9 mouse cellular contexts compared by ENCODE assay signal in genomic region chr15:102517631-102517975, GRCm38 (mm10). TPM values are rescaled to one million over a fixed set of nuclear protein-coding genes. Genes with fewer than 3 reads are reported as not detected.
DNase-seq lines count a peak whose midpoint lies in the region; ATAC-seq and TF ChIP-seq lines count a peak whose summit lies in the region.
"Had no signal": no experiment of that assay in that cellular context is flagged by ENCODE, and none has a peak within 500 bp of the region (broad histone marks: within the 10 kb centered on the region; RNA-seq: fewer than 3 reads in every experiment).

No protein-coding gene starts in this region.

- peaks cover 5% of the 10 kb centered on the region; the same call in 1 of the 2 replicates for H3K36me3 ChIP-seq in heart, embryonic 11.5 days (ENCODE audit: control insufficient read depth, insufficient read depth, low read length)
- peaks cover 17 to 25% of the 10 kb centered on the region in 2 experiments for H3K36me3 ChIP-seq in CH12.LX (replicated peaks in 1 of 2; ENCODE audit: control insufficient read depth in 1 of 2, insufficient read depth in 1 of 2, low read length in 1 of 2)
- peaks cover 17% of the 10 kb centered on the region for H3K36me3 ChIP-seq in forebrain, embryonic 14.5 days (ENCODE audit: control insufficient read depth, insufficient read depth, low read length)
- peaks cover 20% of the 10 kb centered on the region for H3K36me3 ChIP-seq in liver, embryonic 15.5 days (replicated peaks)

- TF ChIP-seq RAD21 in CH12.LX (IDR thresholded peaks at IDR 0.05; ENCODE audit: low read depth, low read length): no peak

- H3K27me3 ChIP-seq in heart, embryonic 11.5 days (ENCODE audit: control insufficient read depth, insufficient read depth, low read length): no peaks in the 10 kb centered on the region
- H3K27me3 ChIP-seq in CH12.LX (replicated peaks): peaks cover 3% of the 10 kb centered on the region
- no peaks in the 10 kb centered on the region for H3K27me3 ChIP-seq in forebrain, embryonic 14.5 days (replicated peaks; ENCODE audit: control insufficient read depth, insufficient read depth, low read length)
- H3K27me3 ChIP-seq in liver, embryonic 15.5 days: peaks cover 16% of the 10 kb centered on the region

- dilution Hi-C loops in CH12.LX (cut with MboI; ENCODE audit: extremely low pct_ligation_motif_present, extremely low pct_unique_long_range_greater_than_20kb, low sequenced_read_pairs): no loop called here

- 0% methylated on average over 10 of the region's 10 CpGs for WGBS in heart, embryonic 11.5 days (ENCODE audit: insufficient replicate concordance)
- WGBS in forebrain, embryonic 14.5 days: under 1% methylated on average over 10 of the region's 10 CpGs
- WGBS in liver, embryonic 15.5 days (ENCODE audit: insufficient replicate concordance): under 1% methylated on average over 10 of the region's 10 CpGs

- no peak for DNase-seq in heart, adult 18-20 months
- no peak for DNase-seq in CH12.LX (ENCODE audit: extremely low read depth)
- no peak for DNase-seq in forebrain, embryonic 14.5 days (ENCODE audit: low spot score)
- no peak for DNase-seq in right cerebral cortex, postnatal 4 days
- DNase-seq in spleen, adult 18-20 months: no peak
- no peak for DNase-seq in thymus, postnatal 14 days

- H3K4me3 ChIP-seq in heart, embryonic 11.5 days (ENCODE audit: low read depth, low read length): peak overlapping the region; percentile 65
- H3K4me3 ChIP-seq in CH12.LX (replicated peaks in 1 of 3; ENCODE audit: low read depth in 2 of 3, low read length in 2 of 3, poor library complexity in 1 of 3): peak overlapping the region; percentile 61 to 75 (median 64)
- peak overlapping the region; percentile 75 for H3K4me3 ChIP-seq in forebrain, embryonic 14.5 days (ENCODE audit: low read depth, low read length)
- peak overlapping the region; percentile 87 for H3K4me3 ChIP-seq in liver, embryonic 15.5 days (replicated peaks)

- no peak; the same call in 1 of the 2 replicates for ATAC-seq in heart, embryonic 11.5 days (replicated peaks; ENCODE audit: insufficient number of reproducible peaks, low FRiP score, low TSS enrichment)
- no peak for ATAC-seq in forebrain, embryonic 14.5 days
- ATAC-seq in liver, embryonic 15.5 days (ENCODE audit: insufficient read depth): no peak

- H3K4me1 ChIP-seq in heart, embryonic 11.5 days (ENCODE audit: control insufficient read depth, insufficient read depth, low read length): peaks cover 25% of the 10 kb centered on the region
- H3K4me1 ChIP-seq in CH12.LX (ENCODE audit: control insufficient read depth in 1 of 2, insufficient read depth in 2 of 2): peaks cover 7 to 41% of the 10 kb centered on the region in 2 experiments
- peaks cover 16% of the 10 kb centered on the region for H3K4me1 ChIP-seq in forebrain, embryonic 14.5 days (ENCODE audit: control insufficient read depth, insufficient read depth, low read length)
- H3K4me1 ChIP-seq in liver, embryonic 15.5 days (replicated peaks): peaks cover 49% of the 10 kb centered on the region

- peak; percentile 96 for TF ChIP-seq POLR2A in CH12.LX (IDR thresholded peaks at IDR 0.05; ENCODE audit: low read depth, low read length)

- peak overlapping the region; percentile 96 for H3K27ac ChIP-seq in heart, embryonic 11.5 days (ENCODE audit: low read depth, low read length)
- 0 out of 2 replicates have a peak overlapping the region, but pooled peaks have one; percentile 11 for H3K27ac ChIP-seq in CH12.LX (ENCODE audit: insufficient read depth, low read depth)
- peak overlapping the region; percentile 87 for H3K27ac ChIP-seq in forebrain, embryonic 14.5 days (ENCODE audit: low read depth, low read length)
- peak overlapping the region; percentile 81 for H3K27ac ChIP-seq in liver, embryonic 15.5 days (replicated peaks)

- H3K9ac ChIP-seq in heart, embryonic 11.5 days (ENCODE audit: low read depth, low read length): peak overlapping the region; percentile 76
- H3K9ac ChIP-seq in CH12.LX (ENCODE audit: insufficient read depth, low read depth): peak overlapping the region; percentile 58
- H3K9ac ChIP-seq in forebrain, embryonic 14.5 days (ENCODE audit: low read length): peak overlapping the region; percentile 87; the same call in 1 of the 2 replicates
- H3K9ac ChIP-seq in liver, embryonic 15.5 days: peak overlapping the region; percentile 70

- H3K4me2 ChIP-seq in heart, embryonic 11.5 days: peak overlapping the region; percentile 80
- H3K4me2 ChIP-seq in CH12.LX (ENCODE audit: insufficient read depth, low read depth, poor library complexity, severe bottlenecking): peak overlapping the region; percentile 71
- peak overlapping the region; percentile 61 for H3K4me2 ChIP-seq in forebrain, embryonic 14.5 days (ENCODE audit: low read length)
- H3K4me2 ChIP-seq in liver, embryonic 15.5 days: peak overlapping the region; percentile 100

- H3K9me3 ChIP-seq in heart, embryonic 11.5 days (replicated peaks; ENCODE audit: control insufficient read depth, low read length): no peaks in the 10 kb centered on the region
- H3K9me3 ChIP-seq in CH12.LX (replicated peaks; ENCODE audit: low read length): no peaks in the 10 kb centered on the region
- H3K9me3 ChIP-seq in forebrain, embryonic 14.5 days (replicated peaks; ENCODE audit: control insufficient read depth, low read length): no peaks in the 10 kb centered on the region
- H3K9me3 ChIP-seq in liver, embryonic 15.5 days (replicated peaks): no peaks in the 10 kb centered on the region

- H3K79me2 ChIP-seq in CH12.LX (replicated peaks; ENCODE audit: control insufficient read depth, extremely low read depth, insufficient read depth, poor library complexity, severe bottlenecking): peaks cover 6% of the 10 kb centered on the region

- TF ChIP-seq EP300 in CH12.LX (IDR thresholded peaks at IDR 0.05; ENCODE audit: low read length): no peak

- no peak for TF ChIP-seq CTCF in CH12.LX (conservative IDR thresholded peaks at IDR 0.05 in 1 of 2, IDR thresholded peaks at IDR 0.05 in 1 of 2; ENCODE audit: low read depth in 2 of 2, low read length in 2 of 2)

- in situ Hi-C loops in CH12.LX (cut with MboI; ENCODE audit: low pct_ligation_motif_present, low pct_unique_long_range_greater_than_20kb, low sequenced_read_pairs): loop anchor here (5.0 kb wide), 1 partner anchor 50 kb away; no protein-coding TSS in a partner anchor

TF ChIP-seq in CH12.LX, 34 proteins besides CTCF, POLR2A, EP300 and RAD21 (continues in another document):
- TF ChIP-seq SMC3 (IDR thresholded peaks at IDR 0.05; ENCODE audit: low read depth, low read length) (no peak), MYC (IDR thresholded peaks at IDR 0.05; ENCODE audit: low read depth, low read length) (no peak; the same call in 1 of the 2 replicates), CHD1 (IDR thresholded peaks at IDR 0.05; ENCODE audit: low read depth, low read length) (peak; percentile 86; the same call in 1 of the 2 replicates), BHLHE40 (IDR thresholded peaks at IDR 0.05; ENCODE audit: low read depth, low read length) (no peak), NRF1 (IDR thresholded peaks at IDR 0.05; ENCODE audit: low read depth, low read length) (no peak), JUND (conservative IDR thresholded peaks at IDR 0.05; ENCODE audit: low read depth, low read length) (no peak), GABPA (IDR thresholded peaks at IDR 0.05; ENCODE audit: insufficient replicate concordance, low read depth, low read length) (no peak), ELF1 (IDR thresholded peaks at IDR 0.05; ENCODE audit: low read depth, low read length) (no peak), TBP (conservative IDR thresholded peaks at IDR 0.05; ENCODE audit: low read depth, low read length) (peak; percentile 97)

RNA-seq across cellular contexts. Expression of gene Tarbp2, which starts 0.4 kb away (rescaled TPM):
- polyA plus RNA-seq in heart, embryonic 11.5 days (2014; fragmentation: Nextera tagmentation; extraction: Ambion mirVana): 97.7 and 108 TPM in 2 replicates
- 10 to 100 TPM; 40.1 to 43.0 TPM for total RNA-seq in heart, adult 18-20 months (2021)
- total RNA-seq in CH12.LX (2012; rRNA removed): 75.6 and 95.5 TPM in 2 replicates
- 53.1 and 62.2 TPM in 2 replicates for total RNA-seq in CH12.LX (2014; rRNA removed)
- polyA plus RNA-seq in CH12.LX (2012; ENCODE audit: insufficient read length, low read depth): 105 and 136 TPM in 2 replicates
- 83.9 and 90.7 TPM in 2 replicates for polyA plus RNA-seq in forebrain, embryonic 14.5 days (2014; fragmentation: Nextera tagmentation; extraction: Ambion mirVana)
- 42.0 and 46.8 TPM in 2 replicates for polyA plus RNA-seq in liver, embryonic 15.5 days (2015; fragmentation: Nextera tagmentation; extraction: Ambion mirVana)

RNA-seq across cellular contexts. Expression of gene Map3k12, which starts 0.7 kb away (rescaled TPM):
- polyA plus RNA-seq in heart, embryonic 11.5 days (2014; fragmentation: Nextera tagmentation; extraction: Ambion mirVana): 10.0 and 10.9 TPM in 2 replicates
- total RNA-seq in heart, adult 18-20 months (2021): 1 to 10 TPM; 1.8 to 2.3 TPM
- total RNA-seq in CH12.LX (2012; rRNA removed): 2.8 and 3.0 TPM in 2 replicates
- 1.4 and 1.5 TPM in 2 replicates for total RNA-seq in CH12.LX (2014; rRNA removed)
- polyA plus RNA-seq in CH12.LX (2012; ENCODE audit: insufficient read length, low read depth): 2.3 and 3.0 TPM in 2 replicates
- 28.6 and 36.9 TPM in 2 replicates for polyA plus RNA-seq in forebrain, embryonic 14.5 days (2014; fragmentation: Nextera tagmentation; extraction: Ambion mirVana)
- 1.5 TPM in 2 replicates for polyA plus RNA-seq in liver, embryonic 15.5 days (2015; fragmentation: Nextera tagmentation; extraction: Ambion mirVana)

RNA-seq across cellular contexts. Expression of gene Npff, which starts 7.1 kb away (rescaled TPM):
- polyA plus RNA-seq in heart, embryonic 11.5 days (2014; fragmentation: Nextera tagmentation; extraction: Ambion mirVana): 0.68 and 1.2 TPM in 2 replicates
- under 1 TPM; 0.87 to 0.92 TPM for total RNA-seq in heart, adult 18-20 months (2021)
- total RNA-seq in CH12.LX (2012; rRNA removed): 0.76 and 1.0 TPM in 2 replicates
- total RNA-seq in CH12.LX (2014; rRNA removed): 0.82 and 1.1 TPM in 2 replicates
- 2.1 and 2.7 TPM in 2 replicates for polyA plus RNA-seq in CH12.LX (2012; ENCODE audit: insufficient read length, low read depth)
- 1.3 and 1.4 TPM in 2 replicates for polyA plus RNA-seq in forebrain, embryonic 14.5 days (2014; fragmentation: Nextera tagmentation; extraction: Ambion mirVana)
- 0.63 and 1.1 TPM in 2 replicates for polyA plus RNA-seq in liver, embryonic 15.5 days (2015; fragmentation: Nextera tagmentation; extraction: Ambion mirVana)

RNA-seq across cellular contexts. Expression of gene Gm10337, which starts 14.1 kb away (rescaled TPM):
- 2.7 TPM in 1 of 2 replicates, not detected in the other for polyA plus RNA-seq in heart, embryonic 11.5 days (2014; fragmentation: Nextera tagmentation; extraction: Ambion mirVana)
- total RNA-seq in heart, adult 18-20 months (2021): not detected
- total RNA-seq in CH12.LX (2012; rRNA removed) (not detected in 2 replicates), CH12.LX (2014; rRNA removed) (not detected in 2 replicates)
- polyA plus RNA-seq in CH12.LX (2012; ENCODE audit: insufficient read length, low read depth): not detected in 2 replicates
- 13.4 TPM in 1 of 2 replicates, not detected in the other for polyA plus RNA-seq in forebrain, embryonic 14.5 days (2014; fragmentation: Nextera tagmentation; extraction: Ambion mirVana)
- polyA plus RNA-seq in liver, embryonic 15.5 days (2015; fragmentation: Nextera tagmentation; extraction: Ambion mirVana): not detected in 2 replicates
- total RNA-seq: megakaryocyte progenitor cell, adult 5-6 weeks had no signal

RNA-seq across cellular contexts. Expression of gene Pcbp2, which starts 47.3 kb away (rescaled TPM):
- polyA plus RNA-seq in heart, embryonic 11.5 days (2014; fragmentation: Nextera tagmentation; extraction: Ambion mirVana): 187 and 213 TPM in 2 replicates
- 100 to 1,000 TPM; 418 to 491 TPM for total RNA-seq in heart, adult 18-20 months (2021)
- total RNA-seq in CH12.LX (2012; rRNA removed): 263 and 281 TPM in 2 replicates
- 308 and 379 TPM in 2 replicates for total RNA-seq in CH12.LX (2014; rRNA removed)
- 1,350 and 1,545 TPM in 2 replicates for polyA plus RNA-seq in CH12.LX (2012; ENCODE audit: insufficient read length, low read depth)
- 187 and 226 TPM in 2 replicates for polyA plus RNA-seq in forebrain, embryonic 14.5 days (2014; fragmentation: Nextera tagmentation; extraction: Ambion mirVana)
- polyA plus RNA-seq in liver, embryonic 15.5 days (2015; fragmentation: Nextera tagmentation; extraction: Ambion mirVana): 64.1 and 73.9 TPM in 2 replicates

Comparison
In these comparisons a context has a peak if more than half of its experiments do, and no peak if none do; other contexts are left out.
1. H3K27ac ChIP-seq: peak in every context shown above with its lines; median percentile 96 in heart, embryonic 11.5 days; 87 in forebrain, embryonic 14.5 days; 81 in liver, embryonic 15.5 days; 11 in CH12.LX.